Mouse (Mus musculus): ENCODE data around the gene Usp13. TPM values are rescaled to one million over a fixed set of nuclear protein-coding genes. Genes with fewer than 3 reads are reported as not detected.

Usp13 gene
- polyA plus RNA-seq, 1 experiment from 2014 or later, result 5.1 TPM

DNA sequence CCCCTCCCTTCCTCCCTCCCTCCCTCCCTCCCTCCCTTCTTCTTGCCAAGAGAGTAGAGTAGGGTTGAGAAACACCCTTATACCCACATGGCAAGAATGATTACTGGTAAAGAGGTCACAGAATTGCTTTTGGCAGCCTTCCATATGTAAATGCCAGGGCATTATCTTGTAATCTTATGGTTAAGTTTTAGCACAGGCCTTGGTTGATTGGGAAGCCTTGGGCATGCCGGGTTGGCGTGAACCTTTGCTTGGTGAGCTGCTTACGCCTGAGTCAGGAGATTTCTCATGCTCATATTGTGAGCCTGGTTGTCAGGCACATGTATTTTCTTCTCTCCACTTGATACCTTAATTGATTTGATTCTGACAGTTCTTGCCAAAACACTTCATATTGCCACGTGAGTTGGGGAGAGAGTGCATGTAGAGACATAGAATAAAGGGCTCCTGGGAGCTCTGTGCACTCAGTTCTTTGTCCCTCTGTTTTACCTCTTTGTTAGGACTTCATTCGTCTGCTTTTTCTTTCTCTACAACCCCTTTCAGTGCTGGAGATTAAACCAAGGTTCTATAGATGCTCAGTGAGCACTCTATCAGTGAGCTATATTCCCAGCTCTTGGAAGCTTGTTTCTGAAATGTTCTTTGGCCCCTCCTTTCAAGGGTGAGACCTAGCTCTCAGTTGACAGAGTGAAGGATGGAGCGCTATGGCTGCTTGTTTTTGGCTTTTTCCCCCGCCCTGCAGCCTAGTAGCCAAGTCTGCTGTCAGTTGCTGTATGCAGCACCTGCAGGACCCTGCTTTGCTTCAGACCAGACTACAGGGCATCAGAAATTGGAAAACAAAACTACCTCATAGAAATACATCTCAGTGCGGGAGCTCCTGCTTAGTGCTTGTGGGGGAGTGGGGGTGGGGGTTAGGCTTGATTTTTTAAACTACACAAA, 88.8 kb downstream of the Usp13 start:
- Histone ChIP-seq H3K9ac (replicated peaks; ENCODE audit: low read depth, low read length) (no peak overlapping the region), H3K9me3 (ENCODE audit: control insufficient read depth, low read depth, low read length) (no peaks in the 10 kb centered on the region), H3K4me3 (ENCODE audit: low read depth, low read length) (no peak overlapping the region), H3K4me1 (ENCODE audit: control insufficient read depth, insufficient read depth, low read length) (no peaks in the 10 kb centered on the region), H3K36me3 (ENCODE audit: control insufficient read depth, insufficient read depth, low read length) (0 out of 2 replicates have a peak, but pooled peaks cover 3% of the 10 kb centered on the region), H3K27me3 (ENCODE audit: control insufficient read depth, insufficient read depth, low read length) (no peaks in the 10 kb centered on the region), H3K4me2 (replicated peaks; ENCODE audit: low read depth, low read length) (no peak overlapping the region), H3K27ac (ENCODE audit: low read length) (no peak overlapping the region)
- no peak for ATAC-seq (ENCODE audit: insufficient number of reproducible peaks, insufficient read depth, low FRiP score, low read depth)
- WGBS, result 81% methylated on average over 8 of the region's 8 CpGs

DNA sequence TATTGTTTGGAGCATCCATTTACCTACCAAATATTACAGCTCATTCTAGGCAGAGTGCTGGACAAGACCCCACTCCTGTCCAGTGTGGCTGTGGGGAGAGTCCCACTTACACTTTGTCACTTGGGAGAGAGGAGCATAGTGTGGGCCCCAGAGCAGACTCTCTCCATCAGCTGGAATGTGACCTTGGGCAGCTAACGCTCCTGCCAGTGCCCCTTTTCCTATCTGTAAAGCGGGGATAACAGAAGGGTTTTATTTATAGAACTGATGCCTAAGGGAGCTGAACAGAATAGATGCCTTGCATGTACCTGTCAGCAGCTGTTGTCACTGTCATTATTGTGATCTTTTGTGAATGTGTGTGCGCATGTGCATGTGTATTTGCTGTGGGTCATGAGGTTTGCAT, 91.1 kb downstream of the Usp13 start:
- no peak overlapping the region for H3K27ac ChIP-seq (ENCODE audit: low read length)
- WGBS, result 74% methylated on average over 3 of the region's 3 CpGs
- no peaks in the 10 kb centered on the region for H3K9me3 ChIP-seq (ENCODE audit: control insufficient read depth, low read depth, low read length)
- H3K4me1 ChIP-seq (ENCODE audit: control insufficient read depth, insufficient read depth, low read length), result no peaks in the 10 kb centered on the region
- H3K36me3 ChIP-seq (ENCODE audit: control insufficient read depth, insufficient read depth, low read length), result no peaks in the 10 kb centered on the region
- ATAC-seq (ENCODE audit: insufficient number of reproducible peaks, insufficient read depth, low FRiP score, low read depth), result no peak
- no peaks in the 10 kb centered on the region for H3K27me3 ChIP-seq (ENCODE audit: control insufficient read depth, insufficient read depth, low read length)
- no peak overlapping the region for H3K9ac ChIP-seq (replicated peaks; ENCODE audit: low read depth, low read length)
- H3K4me2 ChIP-seq (replicated peaks; ENCODE audit: low read depth, low read length), result no peak overlapping the region
- no peak overlapping the region for H3K4me3 ChIP-seq (ENCODE audit: low read depth, low read length)

DNA sequence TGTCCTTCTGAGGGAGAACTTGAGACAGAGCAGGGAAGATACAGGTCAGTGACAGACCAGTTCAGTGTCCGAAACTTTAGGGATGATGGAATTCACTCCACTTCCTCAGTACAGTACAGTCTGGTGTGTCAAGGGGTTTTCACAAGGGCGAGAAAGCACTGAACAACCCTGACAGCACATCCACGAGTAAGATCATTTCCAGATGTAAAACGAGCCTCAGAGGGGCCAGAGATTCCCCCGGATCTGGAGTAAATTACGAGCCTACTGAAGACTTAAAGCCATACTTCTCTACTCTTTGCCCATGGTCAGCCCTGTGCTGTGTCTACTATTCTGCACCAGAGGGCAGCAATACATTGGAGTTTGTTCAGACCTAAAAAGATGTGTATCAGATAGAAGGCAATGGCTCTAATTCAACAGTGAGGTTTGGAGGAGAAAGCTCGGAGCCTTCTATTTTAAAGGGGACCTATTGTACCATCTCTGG, 92.8 kb downstream of the Usp13 start:
- H3K27ac ChIP-seq (ENCODE audit: low read length), result no peak overlapping the region
- H3K27me3 ChIP-seq (ENCODE audit: control insufficient read depth, insufficient read depth, low read length), result no peaks in the 10 kb centered on the region
- no peak overlapping the region for H3K9ac ChIP-seq (replicated peaks; ENCODE audit: low read depth, low read length)
- H3K4me3 ChIP-seq (ENCODE audit: low read depth, low read length), result no peak overlapping the region
- no peak overlapping the region for H3K4me2 ChIP-seq (replicated peaks; ENCODE audit: low read depth, low read length)
- H3K4me1 ChIP-seq (ENCODE audit: control insufficient read depth, insufficient read depth, low read length), result no peaks in the 10 kb centered on the region
- H3K36me3 ChIP-seq (ENCODE audit: control insufficient read depth, insufficient read depth, low read length), result peaks cover 6% of the 10 kb centered on the region
- ATAC-seq (ENCODE audit: insufficient number of reproducible peaks, insufficient read depth, low FRiP score, low read depth), result peak; percentile 46; the same call in 1 of the 2 replicates
- no peaks in the 10 kb centered on the region for H3K9me3 ChIP-seq (ENCODE audit: control insufficient read depth, low read depth, low read length)
- WGBS, result 57% methylated on average over 7 of the region's 7 CpGs

DNA sequence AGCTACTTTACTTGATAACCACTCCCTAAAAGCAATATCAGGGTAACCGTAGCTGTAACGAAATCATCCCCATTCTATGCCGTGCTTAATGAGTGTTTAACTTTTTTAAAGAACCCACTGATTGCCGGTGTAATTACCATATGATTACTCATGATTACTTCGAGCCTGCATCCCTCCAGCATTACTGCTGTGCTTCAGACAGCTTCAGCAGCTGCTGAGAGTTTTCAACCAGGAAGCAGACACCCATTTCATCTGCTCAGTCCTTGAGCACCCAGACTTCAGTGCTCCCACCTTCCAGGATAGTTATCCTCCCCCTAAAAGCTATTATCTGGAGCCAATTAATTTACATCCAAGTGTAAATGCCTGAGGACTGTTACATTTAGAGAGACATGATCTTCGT, 106.8 kb downstream of the Usp13 start:
- Histone ChIP-seq H3K36me3 (ENCODE audit: control insufficient read depth, insufficient read depth, low read length) (no peaks in the 10 kb centered on the region), H3K9me3 (ENCODE audit: control insufficient read depth, low read depth, low read length) (peaks cover 3% of the 10 kb centered on the region; the same call in 1 of the 2 replicates), H3K27ac (ENCODE audit: low read length) (no peak overlapping the region), H3K4me3 (ENCODE audit: low read depth, low read length) (no peak overlapping the region), H3K9ac (replicated peaks; ENCODE audit: low read depth, low read length) (no peak overlapping the region), H3K4me1 (ENCODE audit: control insufficient read depth, insufficient read depth, low read length) (no peaks in the 10 kb centered on the region), H3K4me2 (replicated peaks; ENCODE audit: low read depth, low read length) (no peak overlapping the region), H3K27me3 (ENCODE audit: control insufficient read depth, insufficient read depth, low read length) (no peaks in the 10 kb centered on the region)
- 81% methylated on average over 6 of the region's 6 CpGs for WGBS
- ATAC-seq (ENCODE audit: insufficient number of reproducible peaks, insufficient read depth, low FRiP score, low read depth), result no peak

DNA sequence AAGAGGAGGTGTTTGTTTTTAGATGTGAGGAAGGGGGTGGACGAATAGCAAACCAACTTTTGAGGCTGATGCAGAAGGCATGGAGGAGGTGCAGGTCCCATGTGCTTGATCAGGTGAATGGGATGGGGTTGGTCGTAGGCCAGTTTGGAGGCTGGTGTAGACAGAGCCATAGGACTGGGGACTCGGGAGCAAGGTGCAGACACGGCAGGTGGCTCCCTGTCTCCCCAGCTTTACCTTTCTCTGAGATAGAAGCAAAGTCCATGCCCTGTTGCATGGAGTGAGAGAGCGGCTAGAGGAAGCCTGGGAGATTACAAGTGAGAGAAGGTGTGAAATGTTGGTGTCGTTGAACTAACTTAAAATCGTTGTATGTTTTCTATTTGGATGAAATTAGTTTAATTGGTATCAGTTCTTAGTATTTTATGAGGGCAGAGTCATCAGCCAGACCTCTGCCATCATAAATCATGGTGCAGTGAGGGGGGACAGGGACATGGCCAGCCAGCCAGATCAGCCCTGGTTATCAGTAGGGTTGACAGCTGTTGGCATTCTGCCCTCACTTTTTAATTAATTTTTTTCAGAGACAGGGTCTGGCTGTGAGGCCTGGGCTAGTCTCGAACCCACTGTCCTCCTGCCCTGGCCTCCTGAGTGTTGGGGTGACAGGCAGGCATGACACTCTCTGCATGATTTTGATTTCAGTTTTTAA, 122.6 kb downstream of the Usp13 start:
- H3K36me3 ChIP-seq (ENCODE audit: control insufficient read depth, insufficient read depth, low read length), result no peaks in the 10 kb centered on the region
- no peak overlapping the region for H3K4me3 ChIP-seq (ENCODE audit: low read depth, low read length)
- no peaks in the 10 kb centered on the region for H3K4me1 ChIP-seq (ENCODE audit: control insufficient read depth, insufficient read depth, low read length)
- H3K9me3 ChIP-seq (ENCODE audit: control insufficient read depth, low read depth, low read length), result no peaks in the 10 kb centered on the region
- no peak for ATAC-seq (ENCODE audit: insufficient number of reproducible peaks, insufficient read depth, low FRiP score, low read depth)
- no peak overlapping the region for H3K9ac ChIP-seq (replicated peaks; ENCODE audit: low read depth, low read length)
- H3K4me2 ChIP-seq (replicated peaks; ENCODE audit: low read depth, low read length), result no peak overlapping the region
- H3K27ac ChIP-seq (ENCODE audit: low read length), result no peak overlapping the region
- H3K27me3 ChIP-seq (ENCODE audit: control insufficient read depth, insufficient read depth, low read length), result no peaks in the 10 kb centered on the region
- WGBS, result 52% methylated on average over 8 of the region's 8 CpGs

DNA sequence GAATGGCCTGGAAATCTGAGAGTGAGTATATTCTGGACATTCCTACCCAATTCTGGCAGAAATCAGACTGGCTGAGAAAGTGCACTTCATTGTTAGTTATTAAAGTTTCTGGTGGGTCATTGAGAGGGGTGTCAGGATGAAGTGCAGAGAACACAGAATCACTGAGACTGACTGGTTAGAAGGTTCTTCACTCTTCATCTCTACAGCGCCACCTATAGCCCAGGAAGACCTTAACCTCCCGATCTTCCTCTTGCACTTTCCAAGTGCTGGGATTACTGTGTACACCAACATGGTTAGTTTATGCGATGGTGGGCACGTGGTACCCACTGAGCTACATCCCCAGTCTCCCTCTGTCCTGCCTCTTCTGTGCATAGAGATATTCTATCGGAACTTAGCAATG, 130.1 kb downstream of the Usp13 start:
- no peaks in the 10 kb centered on the region for H3K36me3 ChIP-seq (ENCODE audit: control insufficient read depth, insufficient read depth, low read length)
- H3K27me3 ChIP-seq (ENCODE audit: control insufficient read depth, insufficient read depth, low read length), result no peaks in the 10 kb centered on the region
- H3K4me3 ChIP-seq (ENCODE audit: low read depth, low read length), result no peak overlapping the region
- H3K27ac ChIP-seq (ENCODE audit: low read length), result no peak overlapping the region
- no peak overlapping the region for H3K9ac ChIP-seq (replicated peaks; ENCODE audit: low read depth, low read length)
- no peak overlapping the region for H3K4me2 ChIP-seq (replicated peaks; ENCODE audit: low read depth, low read length)
- ATAC-seq (ENCODE audit: insufficient number of reproducible peaks, insufficient read depth, low FRiP score, low read depth), result no peak
- H3K4me1 ChIP-seq (ENCODE audit: control insufficient read depth, insufficient read depth, low read length), result no peaks in the 10 kb centered on the region
- WGBS, result 85% methylated on average over 5 of the region's 5 CpGs
- H3K9me3 ChIP-seq (ENCODE audit: control insufficient read depth, low read depth, low read length), result no peaks in the 10 kb centered on the region

DNA sequence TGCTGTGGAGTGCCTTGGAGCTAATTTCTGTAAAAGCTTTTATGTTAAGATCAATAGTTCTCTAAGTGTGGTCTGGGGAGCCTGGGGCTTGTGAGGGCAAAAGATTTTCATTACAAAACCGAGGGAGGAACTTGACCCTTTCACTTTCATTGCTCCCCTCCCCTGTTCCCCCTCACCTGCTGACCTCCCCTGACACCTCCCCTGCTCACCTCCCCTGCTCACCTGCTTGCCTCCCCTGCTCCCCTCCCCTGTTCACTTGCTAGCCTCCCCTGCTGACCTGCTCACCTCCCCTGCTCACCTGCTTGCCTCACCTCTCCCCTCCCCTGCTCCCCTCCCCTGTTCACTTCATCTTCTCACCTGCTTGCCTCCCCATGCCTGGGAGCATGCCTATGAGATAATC, 134.0 kb downstream of the Usp13 start:
- Histone ChIP-seq H3K9me3 (ENCODE audit: control insufficient read depth, low read depth, low read length) (no peaks in the 10 kb centered on the region), H3K4me1 (ENCODE audit: control insufficient read depth, insufficient read depth, low read length) (no peaks in the 10 kb centered on the region), H3K27me3 (ENCODE audit: control insufficient read depth, insufficient read depth, low read length) (no peaks in the 10 kb centered on the region), H3K9ac (replicated peaks; ENCODE audit: low read depth, low read length) (no peak overlapping the region), H3K36me3 (ENCODE audit: control insufficient read depth, insufficient read depth, low read length) (no peaks in the 10 kb centered on the region), H3K27ac (ENCODE audit: low read length) (no peak overlapping the region), H3K4me3 (ENCODE audit: low read depth, low read length) (no peak overlapping the region), H3K4me2 (replicated peaks; ENCODE audit: low read depth, low read length) (no peak overlapping the region)
- ATAC-seq (ENCODE audit: insufficient number of reproducible peaks, insufficient read depth, low FRiP score, low read depth), result no peak
- WGBS, result 10% methylated on average over 1 of the region's 1 CpGs

DNA sequence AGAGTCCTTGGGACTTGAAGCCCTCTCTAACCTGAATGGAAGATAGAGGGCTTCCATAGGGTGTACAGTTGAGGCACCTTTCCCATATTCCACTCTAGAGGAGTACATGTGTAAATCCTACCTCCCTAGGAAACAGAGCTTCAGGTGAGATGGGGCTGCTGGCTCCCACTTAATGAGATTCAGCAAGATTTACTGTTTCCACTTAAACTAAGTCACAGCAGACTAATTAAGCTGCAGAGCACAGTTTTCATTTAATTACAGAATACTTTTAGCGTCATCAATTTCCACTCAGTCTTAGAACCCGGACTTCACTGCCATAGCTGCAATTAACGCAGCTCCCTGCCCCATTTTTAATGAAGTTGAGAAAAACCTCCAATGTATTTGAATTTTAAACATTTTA, 144.1 kb downstream of the Usp13 start:
- Histone ChIP-seq H3K4me1 (ENCODE audit: control insufficient read depth, insufficient read depth, low read length) (no peaks in the 10 kb centered on the region), H3K27ac (ENCODE audit: low read length) (no peak overlapping the region), H3K9me3 (ENCODE audit: control insufficient read depth, low read depth, low read length) (no peaks in the 10 kb centered on the region), H3K27me3 (ENCODE audit: control insufficient read depth, insufficient read depth, low read length) (no peaks in the 10 kb centered on the region), H3K4me3 (ENCODE audit: low read depth, low read length) (no peak overlapping the region), H3K36me3 (ENCODE audit: control insufficient read depth, insufficient read depth, low read length) (no peaks in the 10 kb centered on the region), H3K9ac (replicated peaks; ENCODE audit: low read depth, low read length) (no peak overlapping the region), H3K4me2 (replicated peaks; ENCODE audit: low read depth, low read length) (no peak overlapping the region)
- no peak for ATAC-seq (ENCODE audit: insufficient number of reproducible peaks, insufficient read depth, low FRiP score, low read depth)
- 85% methylated on average over 3 of the region's 3 CpGs for WGBS
